Mouse (Mus musculus) lung, embryonic 15.5 days (tissue): Measurements from ENCODE around the gene Otub1. TPM values are rescaled to one million over a fixed set of nuclear protein-coding genes. Genes with fewer than 3 reads are reported as not detected.

Experiments used
- ATAC-seq: fragments of 200-750 bp; cut with Nextera tagmentation; 2 replicates; pipeline ENCODE4 v1.8.0; 2017; ENCODE audit warnings: moderate number of reproducible peaks, borderline replicate concordance; ENCODE audit not compliant: low FRiP score, low TSS enrichment; ENCODE audit errors: extremely low read depth
- H3K27ac ChIP-seq: fragments of 300-500 bp; sonication (generic); 2 replicates; pipeline ENCODE4 v1.5.1; 2015; ENCODE audit warnings: moderate library complexity, mild to moderate bottlenecking, inconsistent platforms
- H3K27me3 ChIP-seq: fragments of 300-500 bp; sonication (generic); 2 replicates; pipeline ENCODE4 v1.6.1; 2015; ENCODE audit warnings: inconsistent platforms
- H3K36me3 ChIP-seq: fragments of 300-500 bp; sonication (generic); 2 replicates; pipeline ENCODE4 v1.6.1; 2015; ENCODE audit warnings: inconsistent platforms
- H3K4me1 ChIP-seq: fragments of 300-500 bp; sonication (generic); 2 replicates; pipeline ENCODE4 v1.6.1; 2015; ENCODE audit warnings: inconsistent platforms
- H3K4me2 ChIP-seq: fragments of 300-500 bp; sonication (generic); 2 replicates; pipeline ENCODE4 v1.6.1; 2015; ENCODE audit warnings: inconsistent platforms, mild to moderate bottlenecking, moderate library complexity
- H3K4me3 ChIP-seq: fragments of 300-500 bp; sonication (generic); 2 replicates; pipeline ENCODE4 v1.5.1; 2015; ENCODE audit warnings: mild to moderate bottlenecking, inconsistent platforms
- H3K9ac ChIP-seq: fragments of 300-500 bp; sonication (generic); 2 replicates; pipeline ENCODE4 v1.6.1; 2015; ENCODE audit warnings: inconsistent platforms
- H3K9me3 ChIP-seq: fragments of 300-500 bp; sonication (generic); 2 replicates; pipeline ENCODE4 v1.6.1; 2016; ENCODE audit warnings: inconsistent platforms
- WGBS: fragments of 180-500 bp; shearing (Covaris S2); methylation state at CpG from one replicate; pipeline ENCODE4 v1.1.7; 2015; 5-methylcytosine and 5-hydroxymethylcytosine counted together
- polyA plus RNA-seq: library from polyadenylated mRNA; unstranded; fragments of >200 nt; fragmentation: Nextera tagmentation; extraction: Ambion mirVana; gene quantifications from 2 replicates; pipeline ENCODE4 v1.2.1, GENCODE M21; 2015

Otub1 gene
- polyA plus RNA-seq, 1 experiment from 2014 or later: 194 TPM

DNA sequence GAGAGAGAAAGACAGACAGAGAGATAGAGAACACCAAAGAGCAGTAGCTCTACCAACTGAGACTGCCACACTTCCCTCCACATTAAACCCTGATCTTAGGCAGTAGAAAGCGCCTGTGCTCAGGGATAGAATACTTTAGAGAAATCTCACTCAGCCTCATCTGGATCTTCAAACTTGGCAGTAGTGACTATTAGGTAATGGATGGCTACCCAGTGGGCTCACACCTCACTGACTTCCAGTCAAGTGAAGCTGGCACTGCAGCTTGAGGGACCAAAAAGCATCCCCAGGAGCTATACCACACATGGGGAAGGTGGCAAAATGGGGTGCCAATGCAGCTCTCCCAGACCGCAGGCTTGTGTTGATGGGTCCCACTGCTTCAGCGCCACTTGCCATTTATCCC is 18.1 kb upstream of the Otub1 start:
- Histone ChIP-seq H3K9me3 (no peaks in the 10 kb centered on the region), H3K36me3 (peaks cover 28% of the 10 kb centered on the region), H3K4me2 (no peak overlapping the region), H3K4me3 (no peak overlapping the region), H3K9ac (no peak overlapping the region), H3K4me1 (no peaks in the 10 kb centered on the region), H3K27me3 (no peaks in the 10 kb centered on the region), H3K27ac (no peak overlapping the region)
- ATAC-seq: no peak
- 83% methylated on average over 3 of the region's 3 CpGs for WGBS

DNA sequence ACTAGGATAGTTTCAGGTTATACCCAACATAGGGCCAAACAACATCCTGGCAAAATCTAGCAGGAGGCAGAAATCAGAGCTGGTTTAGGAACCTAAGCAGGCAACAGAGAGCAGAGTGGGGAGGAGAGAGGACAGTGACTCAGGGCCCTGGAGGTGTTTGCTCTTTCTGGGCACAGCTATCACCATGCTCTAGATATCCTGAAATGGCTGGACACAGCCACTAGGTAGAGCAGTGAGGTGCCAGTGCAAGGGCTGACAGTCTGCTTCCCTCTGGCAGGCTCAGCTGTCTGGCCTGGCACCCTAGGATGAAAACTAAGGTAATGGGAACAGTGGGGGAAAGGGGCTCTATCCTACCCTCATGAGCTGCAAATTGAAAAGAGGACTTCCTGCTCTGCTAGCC is 17.4 kb upstream of the Otub1 start:
- Histone ChIP-seq H3K4me3 (no peak overlapping the region), H3K9me3 (no peaks in the 10 kb centered on the region), H3K27me3 (no peaks in the 10 kb centered on the region), H3K9ac (no peak overlapping the region), H3K27ac (no peak overlapping the region), H3K36me3 (peaks cover 23% of the 10 kb centered on the region), H3K4me2 (no peak overlapping the region), H3K4me1 (no peaks in the 10 kb centered on the region)
- no peak for ATAC-seq

DNA sequence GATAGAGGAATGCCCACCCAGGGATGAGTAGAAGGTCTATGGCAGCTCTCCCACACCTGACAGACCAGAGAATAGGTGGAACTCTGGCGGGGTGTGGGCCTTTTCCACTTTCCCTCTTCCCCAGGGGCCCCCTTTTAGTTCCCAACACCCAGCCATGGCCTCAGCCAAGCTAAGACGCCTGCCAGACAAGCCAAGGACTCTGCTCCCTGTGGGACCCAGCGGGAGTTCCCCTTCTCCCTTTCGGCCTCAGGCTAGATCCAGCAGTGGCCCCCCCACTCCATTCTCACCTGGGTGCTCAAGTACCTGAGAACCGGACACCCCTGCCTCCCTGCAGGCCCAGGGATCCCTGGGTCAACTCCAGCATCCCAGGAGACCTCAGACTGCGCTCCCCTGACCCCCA is 16.1 kb upstream of the Otub1 start:
- no peak overlapping the region for H3K4me3 ChIP-seq
- 79% methylated on average over 6 of the region's 6 CpGs for WGBS

DNA sequence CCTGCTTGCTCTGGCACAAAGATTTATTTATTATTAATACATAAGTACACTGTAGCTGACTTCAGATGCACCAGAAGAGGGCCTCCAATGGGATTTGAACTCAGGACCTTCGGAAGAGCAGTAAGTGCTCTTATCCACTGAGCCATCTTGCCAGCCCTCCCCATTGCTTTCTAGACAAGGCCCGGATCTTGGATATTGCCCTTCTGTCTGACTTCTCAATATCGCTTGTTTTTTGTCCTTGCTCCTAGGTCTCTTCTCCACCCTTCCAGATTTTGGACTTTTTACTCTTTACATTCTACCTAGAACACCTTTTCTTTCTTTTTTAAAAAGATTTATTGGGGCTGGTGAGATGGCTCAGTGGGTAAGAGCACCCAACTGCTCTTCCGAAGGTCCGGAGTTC is 12.6 kb upstream of the Otub1 start:
- Histone ChIP-seq H3K27me3 (no peaks in the 10 kb centered on the region), H3K9ac (no peak overlapping the region), H3K4me1 (peaks cover 37% of the 10 kb centered on the region), H3K27ac (no peak overlapping the region), H3K9me3 (no peaks in the 10 kb centered on the region), H3K36me3 (peaks cover 22% of the 10 kb centered on the region; the same call in 1 of the 2 replicates), H3K4me2 (no peak overlapping the region), H3K4me3 (no peak overlapping the region)
- whole genome bisulfite sequencing: 91% methylated on average over 5 of the region's 5 CpGs
- no peak for ATAC-seq

More for the DNA sequence above, 16.1 kb upstream of the Otub1 start:
- Histone ChIP-seq H3K4me1 (peaks cover 6% of the 10 kb centered on the region), H3K27ac (no peak overlapping the region), H3K4me2 (no peak overlapping the region), H3K27me3 (no peaks in the 10 kb centered on the region), H3K9me3 (no peaks in the 10 kb centered on the region), H3K9ac (no peak overlapping the region), H3K36me3 (peaks cover 11% of the 10 kb centered on the region)
- ATAC-seq: no peak

DNA sequence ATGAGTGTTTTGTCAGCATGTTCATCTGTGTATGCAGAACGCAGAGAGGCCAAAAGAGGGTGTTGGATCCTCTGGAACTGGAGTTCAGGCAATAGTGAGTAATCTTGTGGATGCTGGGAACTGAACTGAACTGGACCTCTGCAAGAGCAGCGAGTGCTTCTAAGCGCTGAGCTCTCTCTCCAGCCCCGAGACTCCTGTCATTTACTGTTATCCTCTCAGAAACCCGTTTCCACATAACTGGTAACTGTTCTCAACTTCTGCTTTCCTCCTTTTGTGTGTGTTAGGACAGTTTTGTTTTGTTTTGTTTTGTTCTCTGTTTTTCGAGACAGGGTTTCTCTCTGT is 11.8 kb upstream of the Otub1 start:
- Histone ChIP-seq H3K27ac (0 out of 2 replicates have a peak overlapping the region, but pooled peaks have one; percentile 5), H3K27me3 (no peaks in the 10 kb centered on the region), H3K4me3 (peak overlapping the region; percentile 84), H3K36me3 (peaks cover 23% of the 10 kb centered on the region; the same call in 1 of the 2 replicates), H3K9me3 (no peaks in the 10 kb centered on the region), H3K4me1 (peaks cover 40% of the 10 kb centered on the region), H3K9ac (peak overlapping the region; percentile 8; the same call in 1 of the 2 replicates), H3K4me2 (peak overlapping the region; percentile 79)
- ATAC-seq: peak; percentile 0; the same call in 1 of the 2 replicates
- WGBS: 8% methylated on average over 6 of the region's 6 CpGs

DNA sequence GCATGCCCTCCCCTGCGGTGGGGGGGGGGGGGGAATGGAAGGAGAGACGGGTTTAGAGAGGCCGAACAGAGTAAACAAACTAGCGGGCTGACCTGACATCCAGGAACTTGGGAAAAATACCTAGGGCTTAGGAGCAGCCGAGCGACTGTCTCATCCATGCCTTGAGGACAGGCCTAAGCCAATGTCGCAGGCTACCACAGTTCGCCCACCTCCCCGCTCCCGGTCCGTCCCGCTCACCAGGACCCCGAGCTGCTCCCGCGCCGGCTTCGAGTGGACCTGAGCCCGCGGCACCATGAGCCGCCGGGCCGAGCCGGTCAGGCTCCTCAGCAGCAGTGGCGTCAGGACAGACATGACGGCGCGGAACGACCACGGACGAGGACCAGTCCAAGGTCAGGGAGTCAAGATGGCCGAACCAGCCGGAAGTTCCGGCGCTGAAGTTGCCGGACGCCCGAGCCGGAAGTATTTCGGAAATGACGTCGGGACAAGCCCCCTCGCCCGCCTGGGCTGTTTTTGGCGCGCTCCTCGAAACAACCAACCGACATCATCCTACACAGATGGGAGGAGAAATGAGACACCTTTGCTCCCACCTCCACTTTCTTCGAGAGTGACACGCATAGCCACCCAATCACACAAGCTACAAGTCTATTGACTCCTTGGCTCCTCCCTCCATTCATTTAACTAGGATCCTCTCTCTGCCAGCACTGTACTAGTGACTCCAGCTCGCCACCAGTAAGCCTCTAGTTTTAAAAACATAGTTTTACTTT is 11.2 kb upstream of the Otub1 start, which contains the start of gene Cox8a:
Cox8a (minus strand) TSS at position 455 of the 764 bp plus-strand sequence.
- peak within 1 kb of the TSS; percentile 84 for H3K4me3 ChIP-seq
- peaks cover 40% of the 10 kb centered on the region for H3K4me1 ChIP-seq
- peaks cover 23% of the 10 kb centered on the region; the same call in 1 of the 2 replicates for H3K36me3 ChIP-seq
- H3K9ac ChIP-seq: peak within 1 kb of the TSS; percentile 90
- peak within 1 kb of the TSS; percentile 89 for H3K27ac ChIP-seq
- no peaks in the 10 kb centered on the region for H3K9me3 ChIP-seq
- H3K27me3 ChIP-seq: no peaks in the 10 kb centered on the region
- under 1% methylated on average over 50 of the region's 50 CpGs for WGBS
- ATAC-seq: peak; percentile 96
- peak within 1 kb of the TSS; percentile 79 for H3K4me2 ChIP-seq

DNA sequence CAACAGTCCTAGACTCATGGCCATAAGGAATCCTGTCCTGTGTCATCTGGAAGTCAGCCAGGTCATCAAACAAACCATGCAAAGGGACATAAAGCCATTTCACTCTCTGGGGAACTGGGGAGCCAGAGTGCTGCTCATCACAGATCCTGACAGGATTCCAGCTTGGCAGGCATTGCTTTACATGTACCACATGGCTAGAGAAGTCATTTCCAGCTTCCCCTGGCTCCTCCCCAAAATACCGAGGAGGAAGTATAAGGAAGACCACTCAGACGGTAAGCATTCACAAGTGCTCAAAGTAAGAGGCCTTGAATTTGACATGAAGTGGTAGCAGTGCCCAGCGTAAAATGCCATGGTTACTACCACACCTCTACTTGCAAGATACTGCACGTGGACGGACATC is 8.4 kb upstream of the Otub1 start:
- 52% methylated on average over 5 of the region's 5 CpGs for WGBS
- Histone ChIP-seq H3K4me3 (peak overlapping the region; percentile 5; the same call in 1 of the 2 replicates), H3K36me3 (peaks cover 32% of the 10 kb centered on the region; the same call in 1 of the 2 replicates), H3K4me2 (peak overlapping the region; percentile 18; the same call in 1 of the 2 replicates), H3K4me1 (peaks cover 40% of the 10 kb centered on the region), H3K9me3 (no peaks in the 10 kb centered on the region), H3K27me3 (no peaks in the 10 kb centered on the region), H3K27ac (peak overlapping the region; percentile 47), H3K9ac (no peak overlapping the region)
- ATAC-seq: peak; percentile 32; the same call in 1 of the 2 replicates

DNA sequence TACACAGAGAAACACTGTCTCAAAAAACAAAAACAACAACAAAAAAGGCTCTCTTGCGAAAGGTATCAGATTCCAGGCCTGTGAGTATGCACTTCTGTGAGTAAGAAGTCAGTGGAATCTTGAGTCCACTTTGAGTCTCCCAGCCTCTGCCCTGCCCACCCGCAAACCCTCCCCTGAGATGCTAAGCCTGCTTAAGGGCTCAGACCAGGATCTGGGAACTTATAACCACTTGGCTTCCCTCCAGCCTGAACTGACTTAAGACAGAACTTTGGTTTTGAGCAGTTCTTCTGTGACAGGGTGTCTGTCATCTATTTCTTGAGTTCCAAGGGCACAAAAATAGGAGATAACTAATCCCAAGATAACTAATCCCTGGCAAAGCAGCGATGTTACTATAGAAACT is 6.9 kb upstream of the Otub1 start:
- Histone ChIP-seq H3K27ac (no peak overlapping the region), H3K27me3 (no peaks in the 10 kb centered on the region), H3K4me1 (peaks cover 37% of the 10 kb centered on the region), H3K4me3 (no peak overlapping the region), H3K9ac (no peak overlapping the region), H3K36me3 (peaks cover 32% of the 10 kb centered on the region; the same call in 1 of the 2 replicates), H3K9me3 (no peaks in the 10 kb centered on the region), H3K4me2 (no peak overlapping the region)
- ATAC-seq: no peak
- whole genome bisulfite sequencing: 87% methylated on average over 3 of the region's 3 CpGs

DNA sequence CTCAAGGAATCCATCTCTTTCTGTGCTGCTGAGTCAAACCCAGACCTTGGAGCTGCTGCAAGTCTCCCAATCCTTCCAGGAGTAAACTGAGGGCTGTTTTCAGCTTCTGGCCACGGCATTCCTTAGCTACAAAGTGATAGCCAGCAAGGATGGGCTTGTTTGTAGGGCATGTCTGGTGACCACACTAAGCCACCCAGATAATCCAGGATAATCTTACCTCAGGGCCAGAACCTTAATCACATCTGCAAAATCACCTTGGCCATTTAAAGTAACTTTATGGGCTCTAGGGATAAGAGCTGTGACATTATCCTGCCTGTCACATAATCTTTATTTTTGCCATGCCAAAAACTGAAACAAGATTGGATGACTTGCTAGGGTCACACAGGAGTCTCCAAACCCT is 6.1 kb upstream of the Otub1 start:
- H3K27ac ChIP-seq: no peak overlapping the region
- H3K4me2 ChIP-seq: no peak overlapping the region
- no peak overlapping the region for H3K9ac ChIP-seq
- no peaks in the 10 kb centered on the region for H3K27me3 ChIP-seq
- peaks cover 34% of the 10 kb centered on the region for H3K4me1 ChIP-seq
- ATAC-seq: no peak
- 71% methylated on average over 1 of the region's 1 CpGs for WGBS
- no peak overlapping the region for H3K4me3 ChIP-seq
- no peaks in the 10 kb centered on the region for H3K9me3 ChIP-seq
- peaks cover 32% of the 10 kb centered on the region; the same call in 1 of the 2 replicates for H3K36me3 ChIP-seq

DNA sequence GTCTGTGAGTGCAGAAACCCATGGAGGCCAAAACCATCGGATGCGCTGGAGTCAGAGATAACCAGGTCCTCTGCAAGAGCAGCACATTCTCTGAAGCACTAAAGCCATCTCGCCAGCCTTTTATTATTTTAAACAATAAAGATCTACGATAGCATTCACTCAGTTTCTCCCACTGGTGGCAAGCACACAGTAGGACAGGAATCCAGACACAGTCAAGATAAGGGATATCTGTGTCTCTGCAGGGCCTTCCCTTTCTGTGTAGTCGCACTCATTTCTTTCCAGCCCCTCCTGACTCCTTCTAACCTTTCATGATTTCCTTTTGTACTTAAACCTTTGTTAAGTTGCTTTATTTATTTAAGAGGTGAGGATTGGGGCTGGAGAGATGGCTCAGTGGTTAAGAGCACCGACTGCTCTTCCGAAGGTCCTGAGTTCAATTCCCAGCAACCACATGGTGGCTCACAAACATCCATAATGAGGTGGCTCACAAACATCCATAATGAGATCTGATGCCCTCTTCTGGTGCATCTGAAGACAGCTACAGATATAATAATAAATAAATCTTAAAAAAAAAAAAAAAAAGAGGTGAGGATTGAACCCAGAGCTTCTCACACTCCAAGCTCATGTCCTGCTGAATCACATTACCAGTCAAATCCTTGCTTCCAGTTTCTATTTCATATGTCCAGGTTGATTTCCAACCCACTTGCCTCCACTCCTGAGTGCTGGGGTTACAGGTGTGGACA is 4.0 kb upstream of the Otub1 start:
- H3K27me3 ChIP-seq: no peaks in the 10 kb centered on the region
- H3K4me3 ChIP-seq: no peak overlapping the region
- peaks cover 22% of the 10 kb centered on the region for H3K4me1 ChIP-seq
- 82% methylated on average over 7 of the region's 7 CpGs for WGBS
- H3K9ac ChIP-seq: no peak overlapping the region
- no peak for ATAC-seq
- no peak overlapping the region for H3K27ac ChIP-seq
- H3K4me2 ChIP-seq: no peak overlapping the region
- H3K36me3 ChIP-seq: peaks cover 23% of the 10 kb centered on the region; the same call in 1 of the 2 replicates
- no peaks in the 10 kb centered on the region for H3K9me3 ChIP-seq

DNA sequence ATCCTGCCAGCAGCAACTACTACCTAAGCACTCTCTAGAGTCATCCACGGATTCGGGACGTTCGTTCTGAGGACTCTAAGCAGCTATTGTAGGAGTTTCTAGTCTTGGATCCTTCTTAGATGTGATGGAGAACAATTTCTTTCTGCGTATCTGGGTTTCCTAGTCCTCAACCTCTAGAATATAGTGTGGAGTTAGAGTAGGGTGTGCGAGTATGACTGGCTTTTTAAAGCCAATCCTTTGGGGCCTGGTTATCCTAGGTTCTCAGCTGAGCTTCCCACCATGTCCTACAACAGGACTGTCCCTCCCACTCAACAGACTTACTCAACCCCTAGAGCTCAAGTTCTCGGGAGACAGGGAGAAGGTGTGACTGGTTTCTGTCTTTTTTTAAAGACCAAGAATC is 790 bp downstream of the Otub1 start:
- Histone ChIP-seq H3K36me3 (peaks cover 38% of the 10 kb centered on the region), H3K9ac (peak overlapping the region; percentile 80), H3K9me3 (no peaks in the 10 kb centered on the region), H3K4me1 (peaks cover 18% of the 10 kb centered on the region), H3K27ac (peak overlapping the region; percentile 97), H3K27me3 (no peaks in the 10 kb centered on the region), H3K4me2 (peak overlapping the region; percentile 72), H3K4me3 (peak overlapping the region; percentile 81)
- ATAC-seq: no peak
- 18% methylated on average over 7 of the region's 7 CpGs for WGBS

DNA sequence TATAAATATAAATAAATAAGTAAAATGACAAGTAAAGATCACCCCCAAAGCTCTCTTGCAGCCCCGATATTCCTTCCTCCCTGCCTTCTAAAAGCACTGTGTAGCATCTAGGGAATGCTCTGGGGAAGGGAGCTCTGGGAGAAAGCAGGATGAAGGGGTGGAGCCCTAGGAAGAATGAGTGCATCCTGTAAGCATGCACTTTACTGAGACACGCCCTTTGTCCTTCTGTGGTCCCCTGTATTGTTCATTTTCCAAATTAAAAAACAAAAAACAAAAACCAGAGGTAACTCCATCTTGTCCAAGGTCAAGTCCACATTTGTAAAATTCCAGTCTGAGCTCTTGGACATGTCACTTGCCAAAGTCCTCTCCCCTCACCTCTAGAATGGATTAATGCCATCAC is 1.2 kb downstream of the Otub1 start:
- Histone ChIP-seq H3K9ac (peak overlapping the region; percentile 80), H3K4me2 (peak overlapping the region; percentile 72), H3K4me3 (peak overlapping the region; percentile 81), H3K27ac (no peak overlapping the region), H3K27me3 (no peaks in the 10 kb centered on the region), H3K9me3 (no peaks in the 10 kb centered on the region), H3K36me3 (peaks cover 43% of the 10 kb centered on the region), H3K4me1 (peaks cover 18% of the 10 kb centered on the region)
- WGBS: 62% methylated on average over 2 of the region's 2 CpGs
- ATAC-seq: no peak
